Mouse (Mus musculus) brain, embryonic 14.5 days (tissue): ENCODE measurements around the gene Tmem161b. TPM values are rescaled to one million over a fixed set of nuclear protein-coding genes. Genes with fewer than 3 reads are reported as not detected.
"Not testable (repeated sequence)": the region's sequence is repeated elsewhere in the genome, so short reads cannot be mapped to it uniquely, and the experiment has no call there.

Source experiments
- DNase-seq: peaks from one replicate; pipeline ENCODE4 v3.0.0-alpha.2; 2011; ENCODE audit warnings: low read depth
- CTCF ChIP-seq: fragments of 200-500 bp; IDR thresholded peaks from 2 replicates; pipeline ENCODE4 v1.5.1; 2012; ENCODE audit warnings: inconsistent platforms, mild to moderate bottlenecking, moderate library complexity, borderline replicate concordance; ENCODE audit not compliant: insufficient read depth, insufficient read length; ENCODE audit errors: extremely low read depth
- POLR2A ChIP-seq: fragments of 200-500 bp; IDR thresholded peaks from 2 replicates; pipeline ENCODE4 v1.6.1; 2012; ENCODE audit warnings: mild to moderate bottlenecking, inconsistent platforms, borderline replicate concordance; ENCODE audit not compliant: poor library complexity, insufficient read depth, insufficient read length, severe bottlenecking; ENCODE audit errors: extremely low read depth
- polyA plus RNA-seq: library from polyadenylated mRNA; depleted of rRNA; stranded (reverse); fragments of >200 nt; gene quantifications from 2 replicates; pipeline ENCODE4 v1.2.3, GENCODE M21; 2012; rRNA removed

The Tmem161b gene
- polyA plus RNA-seq, result 24.1 and 29.9 TPM in 2 replicates

- peak; percentile 98 for DNase-seq
- no peak for TF ChIP-seq CTCF
- TF ChIP-seq POLR2A, result no peak; the same call in 1 of the 2 replicates
These were observed at the start of gene Tmem161b for GRCm38 (mm10) chr13:84221820-84222681. Tmem161b (plus strand) TSS chr13:84222296.

- DNase-seq, result not testable (repeated sequence)
These were observed 36.3 kb upstream of the Tmem161b start for GRCm38 (mm10) chr13:84185835-84186234.

- TF ChIP-seq POLR2A, result no peak
- no peak for TF ChIP-seq CTCF
- DNase-seq, result no peak
These were observed 29.4 kb upstream of the Tmem161b start for GRCm38 (mm10) chr13:84192723-84193122.

- peak; percentile 64 for DNase-seq
- TF ChIP-seq POLR2A (no peak), CTCF (no peak)
These were observed 541 bp downstream of the Tmem161b start for GRCm38 (mm10) chr13:84222682-84222992.

- no peak for TF ChIP-seq POLR2A
- no peak for TF ChIP-seq CTCF
- peak; percentile 11 for DNase-seq
These were observed 922 bp downstream of the Tmem161b start for GRCm38 (mm10) chr13:84223018-84223417.

GRCm38 (mm10) chr13:84234019-84234418 lies 11.9 kb downstream of the Tmem161b start:
- TF ChIP-seq CTCF (no peak), POLR2A (no peak)
- DNase-seq, result no peak

GRCm38 (mm10) chr13:84236768-84237167 lies 14.7 kb downstream of the Tmem161b start:
- TF ChIP-seq POLR2A (no peak), CTCF (no peak)
- no peak for DNase-seq

- no peak for TF ChIP-seq CTCF
- TF ChIP-seq POLR2A, result no peak
- no peak for DNase-seq
These were observed 16.1 kb downstream of the Tmem161b start for GRCm38 (mm10) chr13:84238184-84238583.

GRCm38 (mm10) chr13:84248065-84248464 lies 26.0 kb downstream of the Tmem161b start:
- TF ChIP-seq CTCF, result no peak
- TF ChIP-seq POLR2A, result no peak
- DNase-seq, result no peak

- TF ChIP-seq CTCF, result no peak
- no peak for TF ChIP-seq POLR2A
- DNase-seq, result no peak
These were observed 29.2 kb downstream of the Tmem161b start for GRCm38 (mm10) chr13:84251295-84251694.

- TF ChIP-seq POLR2A (no peak), CTCF (no peak)
- DNase-seq, result no peak
These were observed 33.0 kb downstream of the Tmem161b start for GRCm38 (mm10) chr13:84255047-84255446.

- DNase-seq, result not testable (repeated sequence)
These were observed 42.3 kb downstream of the Tmem161b start for GRCm38 (mm10) chr13:84264418-84264817.
